Mouse (Mus musculus) C3H10T1/2 (cell line): ENCODE measurements around the gene Serpinb1a. TPM values are rescaled to one million over a fixed set of nuclear protein-coding genes. Genes with fewer than 3 reads are reported as not detected.

Source experiments
- polyA plus RNA-seq, 2 experiments: library from polyadenylated mRNA; unstranded; fragments of >200 nt; fragmentation: generic; extraction: Trizol; gene quantifications; one replicate each; pipeline ENCODE4 v1.2.1; 2012; ENCODE audit warnings: missing spikeins in 2 of 2

The Serpinb1a gene
- 10 to 100 TPM in 1 of 2 experiments, 1 to 10 TPM in 1; 2.6 to 49.3 TPM for polyA plus RNA-seq

DNA sequence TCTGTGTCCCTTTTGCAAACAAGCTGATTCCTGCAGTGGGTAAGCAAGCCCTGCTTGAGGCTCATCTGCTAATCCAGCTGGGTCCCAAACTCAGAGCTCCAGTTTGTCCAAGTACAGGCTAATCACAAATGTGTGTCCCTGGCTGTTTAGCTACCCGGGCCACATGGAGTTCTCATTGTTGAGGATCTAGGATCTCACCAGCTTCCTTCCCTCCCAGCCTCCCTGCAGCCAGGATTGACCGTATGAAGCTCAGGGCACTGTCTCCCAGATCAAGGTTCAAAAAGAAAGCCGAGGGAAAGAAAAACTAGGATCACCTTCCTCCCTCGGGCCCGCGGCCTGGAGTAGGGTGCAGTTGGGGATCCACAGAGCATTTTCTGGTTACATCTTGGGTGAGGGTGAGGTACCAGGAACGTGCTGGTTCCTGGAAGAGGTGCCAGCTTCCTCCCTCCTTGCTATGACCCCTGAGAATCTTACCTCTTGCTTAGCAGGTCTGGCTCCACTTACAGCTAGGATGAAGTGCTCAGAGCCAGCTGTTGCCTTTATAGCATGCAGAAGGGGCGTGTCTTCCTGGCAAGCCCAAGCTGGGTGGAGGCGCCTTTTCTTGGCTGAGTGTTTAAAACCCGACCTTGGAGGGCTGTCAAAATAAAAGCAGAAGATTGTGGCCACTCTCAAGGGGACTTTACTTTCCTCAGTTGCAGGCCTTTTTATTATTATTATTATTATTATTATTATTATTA lies at the start of gene Serpinb1a:
Gene Serpinb1a (minus strand): TSS at position 518 of the 737 bp plus-strand sequence.

GRCm38 (mm10) chr13:32898111-32898510 lies 47.1 kb upstream of the Serpinb1a start, which contains the start of gene Serpinb1c:
Gene Serpinb1c (minus strand): TSS chr13:32898211.

GRCm38 (mm10) chr13:32802259-32803081 lies 48.5 kb downstream of the Serpinb1a start, which contains the start of gene D930007J09Rik:
Gene D930007J09Rik (minus strand): TSS chr13:32802849.

DNA sequence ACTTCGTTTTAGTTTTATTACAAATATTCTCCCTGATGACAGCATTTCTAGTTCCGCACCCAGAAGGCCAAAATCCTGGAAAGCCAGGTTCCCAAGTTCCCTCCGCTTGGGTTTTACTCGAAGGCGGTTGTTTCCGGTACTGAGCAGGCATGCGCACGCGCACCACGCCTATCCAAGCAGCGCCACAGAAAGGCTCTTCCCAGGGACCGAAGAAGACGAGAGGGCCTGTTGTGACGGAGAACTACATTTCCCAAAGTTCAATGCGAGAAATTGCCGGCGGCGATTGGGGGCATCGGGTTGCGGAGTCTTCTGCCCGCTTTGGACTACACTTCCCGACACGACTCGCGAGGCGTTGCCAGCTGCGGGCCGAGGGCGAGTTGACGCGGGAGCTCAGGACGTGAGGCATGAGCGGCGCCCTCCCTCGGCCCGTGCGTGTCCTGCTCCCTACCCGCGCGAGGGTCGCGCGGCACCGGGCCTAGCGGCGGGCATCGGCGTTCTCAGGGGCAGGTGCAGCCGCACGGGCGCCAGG lies 49.2 kb downstream of the Serpinb1a start, which contains the start of gene Wrnip1:
Gene Wrnip1 (plus strand): TSS at position 346 of the 529 bp plus-strand sequence.

Other genes with a start within 250 kb of the Serpinb1a start
- under 1 TPM in 1 of 2 experiments, not detected in 1; 0.01 TPM for gene Mylk4, start 67.2 kb downstream of the Serpinb1a start, polyA plus RNA-seq
- gene Wrnip1, start 49.1 kb downstream of the Serpinb1a start, polyA plus RNA-seq, result 10 to 100 TPM in 1 of 2 experiments, 1 to 10 TPM in 1; 6.3 to 23.6 TPM
- gene D930007J09Rik, start 48.3 kb downstream of the Serpinb1a start, polyA plus RNA-seq, result not detected
- gene Serpinb1c, start 47.0 kb upstream of the Serpinb1a start, polyA plus RNA-seq, result under 1 TPM; 0.02 to 0.05 TPM
- gene Serpinb6b, start 114.0 kb upstream of the Serpinb1a start, polyA plus RNA-seq, result under 1 TPM; 0.09 to 0.11 TPM
- gene Serpinb9, start 152.1 kb upstream of the Serpinb1a start, polyA plus RNA-seq, result 1 to 10 TPM in 1 of 2 experiments, under 1 TPM in 1; 0.51 to 6.3 TPM
- under 1 TPM; 0.14 to 0.25 TPM for gene Serpinb9b, start 176.2 kb upstream of the Serpinb1a start, polyA plus RNA-seq
- under 1 TPM; 0.22 to 0.27 TPM for gene Serpinb1b, start 227.4 kb upstream of the Serpinb1a start, polyA plus RNA-seq